Mouse (Mus musculus) C2C12 (cell line): ENCODE measurements around the gene Aph1a.
"Not testable (repeated sequence)": the region's sequence is repeated elsewhere in the genome, so short reads cannot be mapped to it uniquely, and the experiment has no call there.

Source experiments
- CTCF ChIP-seq: IDR thresholded peaks from one replicate; pipeline ENCODE4 v1.5.1; 2011; ENCODE audit not compliant: control insufficient read depth, insufficient read depth, insufficient read length
- MAX ChIP-seq: IDR thresholded peaks from one replicate; pipeline ENCODE4 v1.6.1; 2011; ENCODE audit warnings: mild to moderate bottlenecking, control low read depth
- MYOD1 ChIP-seq: IDR thresholded peaks from one replicate; pipeline ENCODE4 v1.6.1; 2011; ENCODE audit warnings: low read depth; ENCODE audit not compliant: control insufficient read depth, insufficient read length

DNA sequence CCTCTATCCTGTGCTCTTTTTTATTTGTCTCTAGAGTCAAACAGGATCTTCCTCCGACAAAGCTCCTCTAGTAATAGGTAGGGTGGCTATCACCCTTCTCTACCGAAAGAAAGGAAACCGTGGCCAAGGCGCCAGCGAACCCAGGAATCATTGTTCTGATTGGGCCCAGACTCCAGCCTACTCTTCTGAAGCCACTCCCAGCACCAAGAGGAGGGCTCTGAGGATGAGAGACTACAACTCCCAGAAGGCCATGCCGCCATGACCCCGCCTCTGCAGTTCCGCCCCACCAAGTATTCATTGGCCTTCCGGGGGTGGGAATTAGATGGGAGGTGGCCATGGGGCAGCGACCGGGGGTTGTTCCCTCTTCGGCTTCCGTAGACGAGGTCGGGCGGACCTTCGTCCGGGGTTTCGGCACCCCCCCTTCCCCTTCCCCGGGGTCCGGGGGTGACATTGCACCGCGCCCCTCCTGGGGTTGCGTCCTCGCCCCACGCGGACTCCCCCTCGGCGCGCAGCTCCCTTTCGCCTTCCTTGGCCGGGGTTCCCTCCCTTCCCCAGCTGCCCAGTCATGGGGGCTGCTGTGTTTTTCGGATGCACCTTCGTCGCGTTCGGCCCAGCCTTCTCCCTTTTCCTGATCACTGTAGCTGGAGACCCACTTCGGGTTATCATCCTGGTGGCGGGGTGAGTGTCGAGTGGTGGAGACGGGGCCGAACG, at the start of gene Aph1a:
- not testable (repeated sequence) for TF ChIP-seq CTCF, MYOD1, MAX
